Mouse (Mus musculus) spleen, postnatal 36 days (tissue): ENCODE measurements around the gene Clec12a.
"Not testable (repeated sequence)": the region's sequence is repeated elsewhere in the genome, so short reads cannot be mapped to it uniquely, and the experiment has no call there.

ENCODE experiments used
- DNase-seq, 2 experiments: peaks; one replicate each; pipeline ENCODE4 v3.0.0; 2022; ENCODE audit warnings: low spot score in 2 of 2, mixed read lengths in 1 of 2

Clec12a gene

DNA sequence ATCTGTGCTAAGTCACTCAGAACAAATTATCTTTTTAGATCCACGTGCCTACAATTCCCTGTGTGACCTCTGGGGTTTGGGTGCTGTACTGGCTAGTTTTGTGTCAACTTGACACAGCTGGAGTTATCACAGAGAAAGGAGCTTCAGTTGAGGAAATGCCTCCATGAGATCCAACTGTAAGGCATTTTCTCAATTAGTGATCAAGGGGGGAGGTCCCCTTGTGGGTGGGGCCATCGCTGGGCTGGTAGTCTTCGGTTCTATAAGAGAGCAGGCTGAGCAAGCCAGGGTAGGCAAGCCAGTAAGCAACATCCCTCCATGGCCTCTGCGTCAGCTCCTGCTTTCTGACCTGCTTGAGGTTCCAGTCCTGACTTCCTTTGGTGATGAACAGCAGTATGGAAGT, at the start of gene Clec12a:
Clec12a (plus strand) TSS at position 301 of the 400 bp plus-strand sequence.
- not testable (repeated sequence) for DNase-seq

DNA sequence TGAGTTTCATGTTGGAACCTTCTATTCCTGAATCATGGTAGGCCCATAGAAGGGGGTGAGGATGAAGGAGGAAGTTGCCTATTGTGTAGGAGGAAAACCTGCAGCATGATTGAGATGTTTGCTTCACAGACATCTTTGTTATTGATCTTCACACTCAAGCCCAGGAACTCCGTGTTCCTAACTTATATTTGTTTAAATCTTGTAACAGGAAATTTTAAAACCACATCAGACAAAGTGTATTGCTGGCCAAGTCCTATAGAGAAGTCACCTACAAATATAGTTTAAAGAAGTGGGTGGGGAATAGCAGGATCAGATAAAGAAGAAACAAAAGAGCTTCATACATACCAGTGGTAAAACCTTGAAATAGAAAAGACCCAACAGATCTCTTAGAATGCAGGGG, 38.3 kb upstream of the Clec12a start:
- no peak for DNase-seq

DNA sequence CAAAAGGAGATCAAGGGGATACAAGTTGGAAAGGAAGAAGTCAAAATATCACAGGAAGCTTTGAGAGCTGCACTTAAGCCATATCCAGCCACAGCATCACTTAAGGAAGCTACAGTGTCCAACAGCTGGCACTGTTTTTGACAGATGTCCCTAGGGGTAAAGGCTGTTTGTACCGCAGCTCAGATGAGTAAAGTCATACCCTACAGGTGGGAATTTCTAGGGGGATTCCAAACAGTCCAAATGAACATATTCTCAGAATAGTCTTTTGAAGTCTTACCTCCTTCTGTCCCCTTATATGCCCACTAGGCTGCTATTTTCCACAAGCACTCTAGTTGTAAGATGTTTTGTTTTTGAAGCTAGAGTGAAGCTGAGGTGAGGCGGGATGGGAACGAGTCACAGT, 30.0 kb upstream of the Clec12a start:
- no peak for DNase-seq

DNA sequence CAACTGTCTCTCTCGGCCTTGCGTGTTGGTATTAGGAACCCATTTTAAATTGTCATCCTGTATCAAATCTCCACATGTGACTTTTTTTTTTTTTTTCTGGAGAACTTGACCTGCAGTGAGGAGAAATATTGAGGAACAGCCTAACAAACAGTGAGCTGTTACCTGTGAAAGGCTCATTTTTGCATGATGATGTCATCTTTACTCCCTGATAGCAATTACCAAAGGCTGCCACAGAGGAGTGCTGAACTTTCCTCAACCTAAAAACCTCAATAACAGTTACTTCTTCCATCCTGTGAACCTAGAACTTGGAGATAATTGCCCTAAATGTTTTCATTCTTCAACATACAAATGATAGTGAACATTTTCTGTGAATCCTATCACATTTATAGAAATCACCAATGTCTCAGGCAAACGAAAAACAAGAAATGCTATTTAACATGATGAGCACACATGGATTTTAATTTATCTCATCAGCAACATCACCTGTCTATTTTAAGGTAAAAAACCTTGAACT, 27.8 kb upstream of the Clec12a start:
- DNase-seq, result no peak

DNA sequence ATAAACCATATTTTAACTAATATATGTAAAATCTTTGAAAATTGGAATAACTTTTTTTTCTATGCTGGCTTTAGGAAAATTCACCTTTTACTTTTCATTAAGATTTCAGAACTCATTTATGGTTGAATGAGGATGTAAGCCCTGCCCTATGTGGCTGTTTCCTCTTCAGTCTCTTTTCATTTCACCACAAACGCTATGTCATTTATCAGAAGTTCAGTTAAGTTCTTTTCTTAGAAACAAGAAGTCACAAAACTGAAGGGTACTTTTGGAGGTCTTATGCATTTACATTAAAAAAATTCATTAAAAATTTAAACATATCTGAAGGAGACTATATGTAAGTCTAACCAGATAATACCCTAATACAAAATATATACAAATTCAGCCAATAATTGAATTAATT, 26.8 kb upstream of the Clec12a start:
- peak in 1 of 2 experiments; percentile 22 for DNase-seq

DNA sequence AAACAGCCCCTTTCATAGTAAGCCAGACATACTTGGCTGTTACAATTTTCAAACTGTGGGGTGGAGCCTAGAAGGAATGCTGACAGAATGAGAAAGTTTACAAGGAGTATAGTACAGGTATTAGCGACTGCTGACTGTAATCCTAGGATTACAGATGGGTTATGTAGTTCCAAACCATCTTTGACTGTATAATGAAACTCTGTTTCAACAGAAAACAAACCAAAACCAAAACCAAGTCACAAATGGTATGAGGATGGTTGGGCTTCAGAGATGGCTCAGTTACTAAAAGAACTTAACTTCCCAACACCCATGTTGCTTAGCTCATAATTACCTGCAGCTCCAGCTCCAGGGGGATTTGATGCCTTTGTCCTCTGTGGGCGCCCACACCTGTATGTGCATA, 26.0 kb upstream of the Clec12a start:
- DNase-seq, result no peak

DNA sequence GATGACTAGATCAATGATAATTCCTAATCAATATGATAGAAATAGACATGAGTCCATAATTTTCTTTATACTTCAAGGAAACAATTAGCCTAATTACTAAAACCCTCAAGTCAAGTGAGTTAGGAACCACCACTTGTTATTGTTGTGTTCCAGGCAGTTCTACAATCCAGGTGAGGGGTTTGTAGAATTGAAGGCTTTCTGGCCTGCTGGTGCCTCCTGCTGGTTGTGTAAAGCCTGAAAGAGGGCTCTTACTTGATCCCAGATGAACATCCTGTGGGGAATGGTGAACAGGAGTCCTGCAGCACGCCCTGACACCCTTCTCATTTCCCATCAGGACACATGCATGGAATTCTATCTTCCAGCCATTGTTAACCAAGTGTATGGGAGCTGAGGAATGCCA, 24.1 kb upstream of the Clec12a start:
- DNase-seq, result peak; percentile 11

DNA sequence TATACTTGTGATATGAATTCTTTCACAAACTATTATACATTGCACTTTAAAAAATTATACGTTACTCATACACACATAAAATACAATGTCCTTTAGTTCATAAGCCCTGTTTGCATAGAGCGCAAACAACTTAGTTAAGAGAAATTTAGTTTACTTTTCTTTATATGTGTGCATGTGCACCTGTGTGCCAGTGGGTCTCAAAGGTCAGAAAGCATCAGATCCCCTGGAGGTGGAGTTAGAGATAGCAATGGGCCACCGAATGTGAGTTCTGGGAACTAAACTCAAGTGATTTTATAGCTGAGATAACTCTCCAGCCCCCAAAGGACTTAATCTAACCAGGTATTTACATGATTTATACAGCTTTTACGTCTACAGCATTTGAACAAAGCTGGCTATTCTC, 23.2 kb upstream of the Clec12a start:
- DNase-seq, result no peak

DNA sequence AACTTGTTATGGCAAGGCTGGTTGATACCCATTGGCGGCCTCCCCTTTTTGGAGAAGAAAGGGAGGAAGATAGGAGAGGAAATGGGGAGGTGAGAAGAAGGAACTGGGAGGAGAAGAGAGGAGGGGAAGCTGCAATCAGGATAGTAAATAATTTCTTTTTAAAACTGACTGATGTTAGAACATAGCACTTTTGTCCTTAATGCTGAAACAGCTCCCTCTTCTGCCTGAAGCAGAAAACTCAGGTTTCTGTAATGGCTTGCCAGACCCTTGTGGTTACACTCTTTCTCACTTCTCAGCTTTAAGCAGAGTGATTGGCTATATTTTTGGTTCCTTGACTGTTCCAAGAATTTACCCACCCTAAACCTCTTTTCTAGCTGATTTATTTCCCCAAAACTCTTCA, 16.5 kb upstream of the Clec12a start:
- peak in 1 of 2 experiments; percentile 20 for DNase-seq

DNA sequence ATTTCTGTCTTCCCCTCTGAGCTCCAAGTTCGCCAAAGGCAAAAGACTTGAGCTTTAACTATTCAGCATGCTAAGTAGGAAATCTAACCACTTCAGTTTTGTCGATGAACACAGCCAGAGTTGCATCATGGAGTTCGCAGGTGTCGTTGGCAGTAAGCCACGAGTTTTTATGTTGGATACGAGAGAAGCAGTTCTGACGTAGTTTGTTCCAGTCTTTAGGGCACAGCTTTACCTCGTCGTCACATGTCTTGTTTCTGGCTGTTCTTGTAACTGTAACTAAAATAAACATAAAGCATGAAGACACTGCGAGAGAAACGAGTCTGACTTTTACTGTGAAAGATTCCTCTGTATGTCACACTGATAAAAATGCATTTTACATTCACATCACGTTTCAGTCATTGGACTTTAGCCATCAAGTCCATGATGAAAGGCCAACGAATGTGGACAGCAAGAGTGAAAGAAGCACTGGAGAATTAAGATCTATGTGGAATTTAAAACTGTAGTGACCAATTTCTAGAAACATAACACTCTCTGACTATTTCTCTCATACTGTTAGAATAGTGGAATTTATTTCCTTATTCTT, 15.8 kb upstream of the Clec12a start:
- no peak for DNase-seq

DNA sequence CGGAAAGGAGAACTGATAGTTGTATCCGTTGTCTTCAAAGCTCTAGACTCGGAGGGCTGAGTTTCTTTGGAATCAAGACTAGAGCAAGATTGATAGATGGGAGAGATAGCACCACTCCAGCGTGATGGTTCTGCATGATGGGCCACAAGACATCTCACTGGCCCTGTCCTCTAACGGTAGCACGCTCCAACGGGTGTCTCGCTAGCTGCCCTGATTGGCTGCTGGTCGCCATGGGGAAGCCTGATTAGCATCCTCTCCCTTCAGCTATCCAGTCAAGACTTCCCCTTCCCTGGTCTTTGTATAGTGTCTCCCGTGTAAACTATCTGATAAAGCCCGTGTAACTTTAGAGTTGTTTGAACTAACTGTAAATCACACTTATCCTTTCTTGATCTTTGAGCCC, 10.9 kb upstream of the Clec12a start, which contains the start of gene 4922502D21Rik:
4922502D21Rik (minus strand) TSS at position 187 of the 400 bp plus-strand sequence.
- peak in 1 of 2 experiments; percentile 9 for DNase-seq

DNA sequence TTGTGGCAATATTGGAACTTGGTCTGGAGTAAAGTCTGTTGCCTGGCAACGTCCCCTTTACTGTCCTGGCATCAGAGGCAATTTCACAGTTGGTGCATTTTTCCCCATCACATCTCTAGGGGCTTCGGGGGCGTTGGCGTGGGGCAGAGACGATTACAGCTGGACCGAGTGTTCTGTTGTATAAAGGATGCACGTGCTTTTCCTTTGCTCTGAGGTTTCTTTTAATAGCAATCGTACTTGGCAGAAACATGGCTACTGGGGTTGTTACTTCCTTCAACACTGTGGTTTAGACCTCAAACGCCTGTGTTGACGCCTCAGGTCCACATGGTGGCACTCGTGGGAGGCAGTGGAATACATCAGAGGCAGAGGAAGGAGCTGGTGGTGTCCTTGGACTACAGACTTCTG, 8.8 kb upstream of the Clec12a start:
- peak; percentile 74 to 80 for DNase-seq

DNA sequence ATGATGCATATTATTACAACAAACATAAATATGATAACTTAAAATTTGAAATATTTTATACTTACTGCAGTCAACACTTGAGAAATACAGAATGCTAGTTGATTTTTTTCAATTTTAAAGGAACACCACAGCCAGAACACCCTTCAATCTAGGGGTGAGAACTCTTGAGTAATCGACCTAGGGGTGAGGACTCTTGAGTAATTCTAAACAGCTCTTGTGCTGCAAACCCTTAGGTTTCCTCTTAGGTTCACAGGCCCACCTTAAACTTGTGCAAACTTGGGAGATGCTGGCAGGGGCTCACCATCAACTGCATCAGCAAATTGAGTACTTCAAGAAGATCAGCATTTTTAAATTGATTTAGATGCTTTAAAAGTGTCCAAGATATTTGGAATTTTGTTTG, 4.7 kb upstream of the Clec12a start:
- DNase-seq, result no peak

DNA sequence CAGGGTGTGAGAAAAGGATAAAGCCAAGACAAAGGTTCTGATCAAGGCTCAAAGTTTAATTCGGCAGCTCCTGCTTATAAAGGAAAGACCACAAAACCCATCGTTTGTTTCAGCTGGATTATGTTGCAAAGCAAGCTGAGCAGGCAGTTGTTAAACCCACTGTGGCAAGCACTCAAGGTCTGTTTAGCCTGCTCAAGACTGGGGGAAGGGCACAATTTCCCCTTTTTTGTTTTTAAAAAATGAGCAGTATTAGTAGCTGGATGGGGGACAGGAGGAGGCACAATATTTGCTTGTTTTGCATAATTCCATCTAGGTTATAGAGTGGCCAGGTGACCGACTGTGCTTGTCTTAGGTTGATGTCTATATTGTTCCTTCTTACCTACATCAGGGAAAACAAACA, 1.9 kb downstream of the Clec12a start:
- peak; percentile 30 to 48 for DNase-seq

DNA sequence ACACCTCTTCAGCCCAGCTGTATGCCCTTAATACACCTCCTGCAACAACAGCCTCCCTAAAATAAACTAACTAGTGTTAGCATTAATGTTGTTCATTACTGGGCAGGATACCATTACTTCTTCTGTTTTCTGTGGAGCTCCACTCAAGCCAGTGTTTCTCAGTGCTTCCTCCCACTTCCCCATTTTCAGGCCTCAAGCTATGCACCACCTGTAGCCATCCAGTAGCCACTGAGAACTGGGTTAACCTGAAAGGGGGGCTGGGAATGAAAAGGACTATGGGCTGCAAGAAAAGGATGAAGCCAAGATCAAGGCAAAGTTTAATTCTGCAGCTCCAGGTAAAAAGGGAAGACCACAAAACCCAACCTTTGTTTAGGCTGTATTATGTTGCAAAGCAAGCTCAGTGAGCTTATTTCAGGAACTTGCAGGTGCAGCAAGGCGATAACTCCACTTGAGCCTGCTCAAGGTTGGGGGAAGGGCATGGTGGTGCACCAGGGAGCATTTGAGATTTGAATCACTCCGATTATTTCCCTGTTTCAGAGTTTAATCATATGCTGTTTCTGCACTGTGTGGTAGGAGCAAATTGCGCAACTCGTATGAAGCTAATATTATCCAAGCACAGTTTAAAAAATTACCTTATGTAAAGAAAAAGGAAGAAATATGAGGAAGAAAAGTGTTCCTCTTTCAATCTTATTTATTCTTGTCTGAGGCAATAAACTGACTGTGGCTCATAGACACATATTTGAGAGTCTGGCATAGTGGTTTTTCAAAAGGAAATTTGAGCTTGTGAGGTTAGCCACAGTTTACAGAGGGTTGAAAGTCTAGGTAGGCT, 7.2 kb downstream of the Clec12a start:
- peak; percentile 49 to 53 for DNase-seq

DNA sequence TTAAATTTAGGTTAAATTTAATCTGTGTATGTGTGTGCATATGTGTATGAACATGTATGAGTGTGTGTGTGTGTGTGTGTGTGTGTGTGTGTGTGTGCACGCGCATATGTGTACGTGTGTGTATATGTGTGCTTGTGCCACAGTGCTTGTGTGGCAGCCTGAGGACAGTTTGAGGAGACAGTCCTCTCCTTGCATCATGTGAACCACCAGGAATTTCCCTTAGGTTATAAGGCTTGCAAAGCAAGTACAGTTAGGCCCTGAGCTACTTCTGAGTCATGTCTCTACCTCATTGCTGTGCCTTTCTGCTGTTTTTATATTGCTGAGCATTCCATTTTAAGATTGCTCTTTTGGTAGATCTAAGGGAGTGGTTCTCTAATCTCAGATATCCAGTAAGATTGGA, 8.6 kb downstream of the Clec12a start:
- no peak for DNase-seq

DNA sequence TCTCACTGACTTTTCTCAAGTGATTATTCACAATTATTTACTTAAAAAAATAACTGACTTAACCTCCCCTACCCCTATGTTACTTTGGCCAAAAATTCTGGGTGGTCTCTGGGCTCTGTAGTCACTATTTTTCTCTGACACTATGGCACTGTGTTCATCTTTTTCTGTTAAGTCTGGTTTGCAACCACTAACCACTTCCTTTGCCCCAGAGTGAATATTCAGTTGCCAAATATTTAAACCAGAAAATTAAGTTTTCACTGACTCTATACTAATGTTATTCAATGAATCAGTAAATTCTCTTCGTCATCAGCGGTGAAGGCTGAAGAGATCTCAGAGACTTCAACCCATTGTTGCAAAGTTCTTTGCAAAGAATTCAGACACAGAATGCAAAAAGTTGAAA, 13.3 kb downstream of the Clec12a start:
- DNase-seq, result no peak

DNA sequence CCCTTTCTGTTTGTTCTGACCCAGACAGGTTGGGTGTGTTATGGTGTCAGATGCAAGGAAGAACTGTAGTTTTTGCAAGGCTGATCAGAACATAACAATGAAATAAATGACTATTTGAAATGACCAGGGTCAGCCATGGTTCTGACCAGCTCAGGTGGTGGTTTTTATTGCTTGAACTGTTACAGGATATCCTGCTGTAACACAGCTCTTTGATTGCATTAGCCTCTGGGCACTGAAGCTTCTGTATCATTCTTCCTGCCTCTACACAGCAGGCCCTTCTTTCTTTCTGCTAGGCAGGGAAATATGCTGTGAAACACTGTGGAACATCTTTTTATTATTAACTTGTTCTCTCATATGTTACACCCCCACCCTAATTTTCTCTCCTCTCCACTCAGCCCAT, 13.9 kb downstream of the Clec12a start:
- DNase-seq, result no peak

DNA sequence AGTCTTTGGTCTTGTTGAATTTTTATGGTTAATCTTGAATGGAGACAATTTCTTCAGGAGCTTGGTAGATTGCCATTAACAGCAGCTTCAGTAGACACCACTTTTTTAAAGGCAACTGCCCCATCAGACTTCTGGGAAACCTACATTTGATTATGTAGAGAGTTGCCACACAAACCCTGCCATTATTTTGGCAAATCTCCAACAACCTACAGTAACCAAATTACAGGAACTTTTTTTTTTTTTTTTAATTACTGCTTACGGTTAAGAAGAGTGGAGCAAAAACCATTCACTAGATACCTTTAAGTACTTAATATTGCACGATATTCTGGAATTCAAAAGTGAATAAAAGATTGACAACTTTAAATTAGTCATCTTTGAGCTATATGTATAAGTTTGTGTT, 17.0 kb downstream of the Clec12a start:
- DNase-seq, result no peak

DNA sequence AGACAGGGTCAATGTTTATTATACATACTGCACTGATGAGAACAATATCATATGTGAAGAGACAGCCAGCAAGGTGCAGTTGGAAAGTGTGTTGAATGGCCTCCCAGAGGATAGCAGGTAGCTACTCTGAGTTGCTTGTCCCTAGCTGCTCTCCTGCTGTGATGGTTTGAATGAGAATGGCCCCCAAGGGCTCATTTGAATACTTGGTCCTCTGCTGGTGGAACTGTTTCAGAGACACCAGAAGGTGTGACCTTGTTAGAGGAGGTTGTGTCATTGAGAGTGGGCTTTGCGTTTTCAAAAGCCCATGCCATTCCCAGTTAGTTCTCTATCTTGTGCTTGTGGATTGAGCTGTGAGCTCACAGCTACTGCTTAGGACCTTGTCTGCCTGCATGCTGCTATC, 21.5 kb downstream of the Clec12a start:
- no peak for DNase-seq

DNA sequence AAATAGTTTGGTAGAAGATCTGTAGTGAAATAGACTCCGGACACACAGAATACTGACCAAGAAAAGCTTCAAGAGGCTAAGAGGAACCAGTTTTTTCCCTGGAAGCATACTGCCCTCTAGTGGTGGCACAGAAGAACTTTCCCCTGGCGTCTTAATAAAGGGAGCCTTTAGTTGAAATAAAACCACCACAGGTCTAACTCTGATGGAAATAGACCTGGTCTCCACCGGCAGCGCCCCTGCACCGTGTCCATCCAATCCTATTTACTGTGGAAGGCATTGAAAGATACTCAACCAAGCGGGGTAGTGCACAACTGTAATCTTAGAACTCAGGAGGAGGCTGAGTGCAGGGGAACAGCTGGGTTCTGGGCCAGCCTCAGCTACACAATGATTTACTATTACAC, 23.5 kb downstream of the Clec12a start:
- DNase-seq, result peak; percentile 47 to 54

DNA sequence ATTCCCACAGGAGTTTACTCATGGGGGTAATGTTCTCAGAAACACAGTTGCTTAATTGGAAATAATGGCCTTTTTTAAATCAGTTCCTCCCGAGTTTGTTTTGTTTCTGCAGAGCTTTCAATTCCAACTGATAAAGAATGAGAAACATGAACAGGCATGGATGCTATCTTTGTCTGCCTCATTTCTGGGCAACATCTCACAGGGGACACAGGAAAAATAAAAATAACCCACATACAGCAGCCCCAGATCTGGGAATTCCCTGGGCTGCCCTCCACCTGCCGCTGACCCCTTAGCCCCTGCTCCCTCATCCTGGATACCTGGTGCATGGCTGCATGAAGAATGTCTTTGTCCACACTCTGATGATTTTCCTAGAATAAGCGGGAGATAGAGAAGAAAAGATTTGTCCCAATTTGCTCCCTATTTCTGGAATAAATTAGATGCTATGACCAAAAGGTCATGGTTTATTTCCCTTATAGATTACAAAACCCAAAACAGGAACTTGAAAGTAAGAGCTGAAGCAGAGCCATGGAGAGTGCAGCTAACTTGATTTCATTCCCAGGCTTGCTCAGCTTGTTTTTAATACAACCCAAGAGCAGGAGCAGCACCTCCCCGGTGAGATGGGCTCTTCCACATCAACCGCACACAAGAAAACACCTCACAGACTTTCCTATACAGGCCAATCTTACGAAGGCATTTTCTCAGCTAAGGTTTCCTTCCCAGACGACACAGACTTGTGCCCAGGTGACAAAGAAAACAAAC, 27.1 kb downstream of the Clec12a start:
- no peak for DNase-seq
